Mouse (Mus musculus) left cerebral cortex, postnatal 10 days (tissue): ENCODE measurements at regions not wholly inside any gene's neighbourhood (a gene's known extent, or its start where the extent isn't known, plus 50 kb on each side); places are given as distances from the start of the nearest gene placed in this dataset.

ENCODE experiments used
- DNase-seq, 2 experiments: peaks; one replicate each; pipeline ENCODE4 v3.0.0; 2021 to 2022; ENCODE audit warnings: low spot score in 2 of 2, mixed read lengths in 1 of 2; ENCODE audit errors: extremely low spot score in 1 of 2
- intact Hi-C: fragments of 180-260 bp; cut with DNase I; formaldehyde crosslinking; loops from one replicate; pipeline ENCODE4 v1.15.1; 2025

DNA sequence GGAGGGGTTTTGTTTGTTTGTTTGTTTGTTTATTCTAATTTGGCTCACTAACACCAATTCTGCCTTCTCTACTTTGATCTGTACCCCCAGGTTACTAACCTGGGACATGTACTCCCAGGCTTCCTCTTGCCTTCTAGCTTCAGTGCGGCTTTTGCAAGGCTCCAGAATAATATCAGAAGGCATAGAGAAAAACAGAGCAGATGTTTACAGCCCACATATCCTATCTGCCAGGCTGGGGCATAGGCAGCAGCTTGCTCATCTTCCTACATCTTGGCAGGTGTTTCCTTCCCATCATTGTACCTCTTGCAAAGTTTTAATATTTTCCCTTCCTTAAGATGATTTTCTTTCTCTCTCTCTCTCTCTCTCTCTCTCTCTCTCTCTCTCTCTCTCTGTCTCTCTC lies 244.9 kb upstream of the Clec14a start:
- DNase-seq: no peak
- intact Hi-C loops: no loop called here

DNA sequence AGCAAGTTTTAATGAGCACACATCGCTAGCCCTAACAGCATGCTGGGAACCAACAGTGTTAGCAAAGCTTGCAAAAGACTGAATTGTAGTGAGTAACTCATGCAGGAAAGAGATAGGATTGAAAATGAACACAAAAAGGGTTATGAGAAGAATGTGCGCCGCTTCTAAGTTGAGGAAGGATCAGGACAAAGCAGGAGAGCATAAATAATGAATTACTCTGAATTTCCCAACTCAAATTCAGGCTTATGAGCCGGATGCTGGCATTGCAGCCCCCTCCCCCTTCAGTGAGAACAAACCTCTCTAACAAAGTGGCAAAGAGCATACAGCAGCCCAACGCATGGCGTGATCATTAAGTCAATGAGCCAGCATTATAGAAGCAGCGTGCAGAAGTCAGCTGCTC lies 243.6 kb upstream of the Clec14a start:
- intact Hi-C loops: no loop called here
- no peak for DNase-seq

DNA sequence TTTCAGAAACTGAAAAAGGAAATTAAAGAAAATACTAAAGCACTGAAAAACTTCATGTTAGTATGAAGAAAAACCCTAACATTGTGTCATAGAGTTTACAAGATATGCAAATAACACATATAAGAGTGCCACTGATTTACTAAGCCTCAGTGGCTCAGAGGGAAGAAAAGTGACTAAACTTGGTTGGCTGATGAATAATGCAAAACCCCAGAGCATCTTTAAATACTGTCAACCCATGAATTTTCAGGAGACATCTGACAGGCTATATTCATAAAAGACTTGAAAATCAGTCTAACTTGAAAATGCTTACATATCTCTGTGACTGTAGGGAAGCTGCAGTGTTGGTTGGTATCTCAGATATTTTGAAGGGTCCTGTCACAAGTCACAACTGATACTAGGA lies 235.2 kb upstream of the Clec14a start:
- no peak for DNase-seq
- intact Hi-C loops: no loop called here

GRCm38 (mm10) chr12:58474181-58474580 lies 205.1 kb upstream of the Clec14a start:
- DNase-seq: no peak

DNA sequence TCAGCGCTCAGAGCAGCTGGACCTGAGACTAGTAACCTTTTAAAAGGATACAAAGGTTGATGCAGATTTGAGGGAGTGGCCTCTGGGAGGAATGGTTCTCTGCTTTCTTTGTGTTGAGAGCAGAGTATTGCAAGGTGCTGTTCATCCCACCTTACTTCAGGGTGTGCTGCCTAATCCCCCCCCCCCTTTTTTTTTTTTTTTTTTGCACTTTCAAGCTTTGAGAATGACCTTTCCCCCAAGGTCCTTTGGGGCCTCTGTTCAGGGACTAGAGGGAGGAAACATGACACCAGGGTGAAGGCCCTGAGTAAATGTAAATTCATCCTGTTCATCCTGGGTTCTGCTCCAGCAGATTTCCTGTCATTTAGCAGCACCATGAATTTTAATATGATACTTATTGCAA lies 204.4 kb upstream of the Clec14a start:
- intact Hi-C loops: no loop called here

More at GRCm38 (mm10) chr12:58474181-58474580, 205.1 kb upstream of the Clec14a start:
- intact Hi-C loops: no loop called here

GRCm38 (mm10) chr12:58460465-58460864 lies 191.4 kb upstream of the Clec14a start:
- DNase-seq: no peak
- intact Hi-C loops: no loop called here

More for the DNA sequence above, 204.4 kb upstream of the Clec14a start:
- DNase-seq: no peak

DNA sequence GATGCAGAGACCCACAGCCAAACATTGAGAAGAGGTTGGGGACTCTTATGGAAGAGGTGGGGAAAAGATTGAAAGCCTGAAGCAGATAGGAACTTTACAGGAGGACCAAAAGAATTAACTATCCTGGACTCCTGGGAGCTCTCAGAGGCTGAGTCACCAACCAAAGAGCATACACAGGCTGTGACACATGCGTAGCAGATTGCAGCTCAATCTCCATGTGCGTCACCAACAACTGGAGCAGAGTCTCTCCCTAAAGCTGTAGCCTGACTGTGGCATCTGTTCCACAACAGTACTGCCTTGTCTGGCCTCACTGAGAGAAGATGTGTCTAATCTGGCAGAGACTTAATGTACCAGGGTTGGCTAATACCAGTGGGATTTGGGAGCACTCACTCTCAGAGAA lies 185.7 kb upstream of the Clec14a start:
- intact Hi-C loops: no loop called here
- no peak for DNase-seq

DNA sequence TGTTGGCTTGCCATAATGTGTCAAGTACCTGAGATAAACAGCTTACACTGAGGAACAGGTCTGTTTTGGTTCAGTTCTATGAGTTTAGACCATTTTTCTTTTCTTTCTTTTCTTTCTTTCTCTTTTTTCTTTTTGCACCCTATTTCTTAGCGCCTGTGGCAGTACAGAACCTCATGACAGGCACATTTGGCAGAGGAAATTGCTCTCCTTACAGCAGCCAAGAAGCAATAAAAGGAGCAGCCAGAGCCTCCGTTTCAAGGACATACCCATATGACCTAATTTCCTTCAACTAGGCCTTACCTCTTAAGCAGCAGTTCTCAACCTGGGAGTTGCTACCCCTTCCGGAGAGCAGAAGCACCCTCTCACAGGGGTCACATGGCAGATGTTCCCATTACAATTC lies 173.9 kb upstream of the Clec14a start:
- DNase-seq: no peak
- intact Hi-C loops: no loop called here

- intact Hi-C loops: no loop called here
- no peak for DNase-seq
These were observed 172.9 kb upstream of the Clec14a start for GRCm38 (mm10) chr12:58441962-58442361.

- no peak for DNase-seq
- intact Hi-C loops: no loop called here
These were observed 171.6 kb upstream of the Clec14a start for GRCm38 (mm10) chr12:58440666-58441065.

- intact Hi-C loops: loop anchor here (10.0 kb wide), 1 partner anchor 188 kb away; no protein-coding TSS in a partner anchor
These were observed 167.9 kb upstream of the Clec14a start for GRCm38 (mm10) chr12:58437031-58437430.

GRCm38 (mm10) chr12:58434504-58434903 lies 165.4 kb upstream of the Clec14a start:
- DNase-seq: no peak
- intact Hi-C loops: loop anchor here (10.0 kb wide), 1 partner anchor 190 kb away; no protein-coding TSS in a partner anchor

More at GRCm38 (mm10) chr12:58437031-58437430, 167.9 kb upstream of the Clec14a start:
- DNase-seq: no peak

DNA sequence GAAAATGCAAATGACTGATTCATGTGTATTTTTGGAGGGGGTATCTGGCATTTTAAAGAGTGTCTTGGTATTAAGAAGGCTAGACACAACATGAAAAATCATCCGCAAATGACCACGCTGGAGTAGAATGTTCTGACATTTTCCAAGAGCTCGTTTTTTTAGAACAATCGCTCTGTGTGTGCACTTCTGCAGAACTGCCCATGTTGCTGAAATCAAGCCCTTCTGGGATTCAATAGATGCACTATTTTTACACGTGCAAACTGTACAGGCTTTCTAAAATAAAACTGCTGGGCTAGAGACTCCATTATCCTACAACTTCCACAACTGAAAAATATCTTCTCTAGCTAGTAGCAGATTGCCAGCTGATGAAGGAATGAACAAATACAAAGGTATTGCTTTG lies 160.8 kb upstream of the Clec14a start:
- peak in 1 of 2 experiments; percentile 41 for DNase-seq
- intact Hi-C loops: loop anchor here (10.0 kb wide), 3 partner anchors 195 to 215 kb away; partner anchors contain the start of gene Sstr1

DNA sequence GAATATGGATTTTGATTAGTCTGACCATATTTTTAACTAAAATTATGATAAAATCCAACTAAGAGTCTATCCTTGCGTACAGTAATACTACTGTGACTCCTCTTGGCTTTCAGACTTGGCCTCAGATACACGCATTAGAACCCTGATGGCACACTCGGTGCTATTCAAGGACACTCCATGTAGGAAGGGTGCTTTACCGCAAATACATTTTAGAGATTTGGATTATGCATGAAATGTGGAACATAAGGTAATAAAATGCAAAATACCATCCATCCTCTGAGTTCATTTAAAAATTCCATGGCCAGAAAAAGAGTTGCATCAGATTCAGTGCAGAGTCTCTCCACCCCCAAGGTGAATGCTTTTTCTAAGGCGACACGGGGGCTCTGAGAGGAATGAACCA lies 157.7 kb upstream of the Clec14a start:
- DNase-seq: no peak
- intact Hi-C loops: loop anchor here (10.0 kb wide), 2 partner anchors 212 to 218 kb away; partner anchors contain the start of gene Sstr1

- no peak for DNase-seq
- intact Hi-C loops: loop anchor here (10.0 kb wide), 2 partner anchors 211 to 219 kb away; partner anchors contain the start of gene Sstr1
These were observed 156.9 kb upstream of the Clec14a start for GRCm38 (mm10) chr12:58425961-58426360.

DNA sequence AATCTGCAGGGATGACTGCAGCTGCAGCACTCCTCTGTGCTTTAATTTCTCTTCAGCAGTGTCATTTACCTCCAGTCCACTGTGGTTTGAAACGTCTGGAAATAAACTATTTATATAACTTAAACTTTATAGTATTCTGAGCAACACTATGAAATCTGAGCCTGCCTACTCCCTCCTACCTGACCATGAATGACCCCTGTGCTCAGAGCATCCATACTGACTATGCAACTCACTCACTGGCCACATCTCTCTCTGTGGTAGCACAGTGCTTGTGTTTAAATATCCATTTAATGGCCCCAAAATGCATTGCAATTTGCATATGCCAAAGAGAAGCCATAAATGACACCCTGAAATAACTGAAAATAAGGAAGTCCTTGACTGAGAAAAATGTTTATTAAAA lies 154.5 kb upstream of the Clec14a start:
- DNase-seq: no peak
- intact Hi-C loops: loop anchor here (10.0 kb wide), 2 partner anchors 209 to 221 kb away; partner anchors contain the start of gene Sstr1

DNA sequence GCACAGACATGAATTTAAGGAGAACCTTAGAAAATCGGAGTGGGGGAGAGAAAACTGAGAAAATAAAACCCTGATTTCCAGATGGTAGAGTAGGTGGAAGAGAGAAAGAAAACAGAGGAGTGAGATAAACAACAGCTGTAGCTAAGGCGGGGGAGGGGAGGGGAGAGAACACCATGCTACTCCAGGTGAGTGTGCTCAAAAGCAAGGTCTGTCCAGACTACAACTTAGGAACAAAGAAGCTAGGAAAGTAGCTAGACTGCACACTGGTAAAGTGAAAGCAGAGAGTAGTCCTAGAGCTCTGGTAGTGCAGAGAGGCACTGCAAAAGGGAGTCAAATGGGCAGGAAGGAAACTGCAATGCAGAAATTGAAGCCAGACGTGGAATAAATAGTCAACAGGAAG lies 132.8 kb upstream of the Clec14a start:
- intact Hi-C loops: no loop called here
- no peak for DNase-seq

GRCm38 (mm10) chr12:58360258-58360657 lies 91.2 kb upstream of the Clec14a start:
- intact Hi-C loops: no loop called here
- no peak for DNase-seq

DNA sequence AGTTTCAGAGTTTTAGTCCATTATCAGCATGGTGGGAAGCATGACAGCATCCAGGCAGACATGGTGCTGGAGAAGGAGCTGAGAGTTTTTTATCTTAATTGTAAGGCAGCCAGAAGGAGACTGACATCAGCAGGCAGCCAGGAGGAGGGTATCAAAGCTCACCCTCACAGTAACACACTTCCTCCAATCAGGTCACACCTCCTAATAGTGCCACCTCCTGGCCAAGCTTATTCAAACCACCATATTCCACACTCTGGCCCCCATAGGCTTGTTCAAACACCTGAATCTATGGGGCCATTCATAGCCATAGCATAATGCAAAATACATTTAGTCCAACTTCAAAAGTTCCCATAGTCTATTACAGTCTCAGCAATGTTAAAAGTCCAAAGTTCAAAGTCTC lies 65.1 kb upstream of the Clec14a start:
- no peak for DNase-seq
- intact Hi-C loops: no loop called here

DNA sequence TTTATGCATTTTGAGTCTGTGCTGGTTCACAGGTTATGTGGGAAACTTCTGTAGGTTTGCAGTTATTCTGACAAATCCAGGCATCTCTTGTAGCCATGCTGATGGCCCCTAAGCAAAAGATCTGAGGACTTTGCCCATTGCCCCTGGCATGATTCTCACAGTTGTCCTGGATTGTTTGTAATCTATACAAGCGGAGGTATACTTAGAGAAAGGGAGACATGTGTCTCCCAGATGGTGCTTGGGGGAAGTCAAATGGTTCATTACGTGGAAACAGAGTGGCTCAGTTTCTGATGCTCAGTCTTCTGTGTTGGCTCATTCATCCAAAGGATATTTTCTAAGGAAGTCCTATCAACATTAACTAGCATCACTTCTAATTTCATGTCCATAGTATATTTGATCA lies 60.8 kb upstream of the Clec14a start:
- no peak for DNase-seq
- intact Hi-C loops: no loop called here

- no peak for DNase-seq
- intact Hi-C loops: no loop called here
These were observed 54.9 kb upstream of the Clec14a start for GRCm38 (mm10) chr12:58323953-58324352.
